Mouse (Mus musculus): Measurements from ENCODE around the gene Limch1.

DNA sequence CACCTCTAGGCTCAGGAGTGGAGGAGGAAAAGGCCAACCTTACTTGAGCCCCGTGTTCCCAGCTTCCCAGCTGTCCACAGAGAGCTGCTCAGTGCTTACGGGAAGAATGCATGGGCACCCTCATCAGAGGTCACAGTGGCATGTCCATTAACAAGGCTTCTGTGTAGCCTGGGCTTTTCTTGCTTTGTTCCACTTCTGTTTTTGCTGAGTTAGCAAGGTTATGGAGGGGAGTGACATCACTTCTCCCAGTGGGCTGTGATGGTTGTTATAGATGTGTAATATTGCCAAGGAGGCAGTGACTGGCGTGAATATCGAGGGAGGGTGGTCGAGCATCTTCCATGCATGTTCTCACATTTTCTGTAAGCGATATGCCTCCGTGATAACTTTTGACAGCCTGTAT, 26.7 kb upstream of the Limch1 start:
- no peak for TF ChIP-seq CTCF (IDR thresholded peaks at IDR 0.05)
- TF ChIP-seq EP300 (IDR thresholded peaks at IDR 0.05), result no peak
